Mouse (Mus musculus) heart, adult 8-10 months (tissue): ENCODE measurements at regions not wholly inside any gene's neighbourhood (a gene's known extent, or its start where the extent isn't known, plus 50 kb on each side); places are given as distances from the start of the nearest gene placed in this dataset.
A peak's percentile ranks its signal among the peaks of the same experiment; 100 is the strongest.

Source experiments
- DNase-seq: peaks from one replicate; pipeline ENCODE4 v3.0.0; 2022; ENCODE audit warnings: low spot score

GRCm38 (mm10) chr6:118330496-118330895 lies 88.8 kb downstream of the Bms1 start:
- no peak for DNase-seq

- no peak for DNase-seq
These were observed 91.8 kb downstream of the Bms1 start for GRCm38 (mm10) chr6:118327458-118327857.

GRCm38 (mm10) chr6:118325681-118326080 lies 93.6 kb downstream of the Bms1 start:
- DNase-seq, result no peak

GRCm38 (mm10) chr6:118324559-118324958 lies 94.7 kb downstream of the Bms1 start:
- peak; percentile 73 for DNase-seq

DNA sequence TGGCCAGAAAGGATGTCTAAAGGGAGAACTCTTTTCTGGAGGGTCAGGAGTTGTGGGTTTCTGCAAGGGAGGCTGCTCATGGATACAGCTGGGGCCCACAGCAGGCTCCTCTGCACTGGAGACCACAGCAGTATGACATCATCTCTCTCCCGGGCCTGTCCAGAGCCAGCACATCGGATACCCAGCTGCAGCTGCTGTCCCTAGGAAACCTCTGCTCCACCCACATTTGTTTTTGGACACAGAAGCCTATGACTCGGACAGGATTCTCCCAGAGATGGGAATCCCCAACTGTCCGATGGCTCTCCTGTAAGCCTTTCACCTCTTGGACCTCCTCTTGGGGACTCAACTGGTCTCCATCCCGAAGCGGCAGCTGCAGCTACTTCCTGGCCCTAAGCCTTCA lies 96.2 kb downstream of the Bms1 start:
- DNase-seq, result peak; percentile 55

DNA sequence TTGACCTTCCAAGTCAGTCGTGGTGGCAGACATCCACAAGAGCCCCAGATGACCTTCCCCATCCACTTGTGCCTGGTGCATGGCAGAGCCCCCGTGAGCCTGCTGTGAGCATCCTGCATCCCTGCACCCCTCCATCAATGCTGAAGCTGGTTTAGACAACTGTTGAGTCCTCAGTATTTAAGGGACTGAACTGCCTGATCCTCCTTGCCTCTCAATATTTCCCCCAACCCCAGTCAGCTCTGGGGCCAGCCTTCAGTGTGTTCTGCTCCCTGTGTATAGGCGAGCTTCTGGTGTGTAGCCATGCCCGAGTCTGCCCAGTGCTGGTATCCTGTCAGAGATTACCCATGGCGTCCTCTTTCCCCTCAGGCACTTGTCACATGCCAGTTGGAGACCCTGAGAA lies 96.6 kb downstream of the Bms1 start:
- no peak for DNase-seq

DNA sequence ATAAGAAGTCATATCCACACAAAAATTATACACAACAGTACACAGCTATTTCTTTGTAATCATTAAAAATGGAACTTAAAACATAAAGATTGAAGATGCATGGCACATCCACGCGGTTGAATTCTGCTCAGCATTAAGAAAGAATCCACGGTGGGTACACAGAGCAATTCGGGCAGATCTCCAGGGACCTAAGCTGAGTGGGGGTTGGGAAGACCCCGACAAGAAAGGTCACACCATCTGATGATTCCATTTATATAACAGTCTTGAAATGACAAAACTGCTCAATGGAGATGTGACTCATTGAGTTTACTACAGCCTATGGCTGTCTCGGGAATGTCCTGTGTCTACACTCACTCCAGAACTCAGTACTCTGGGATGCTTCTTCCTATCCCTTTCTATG lies 97.2 kb downstream of the Bms1 start:
- DNase-seq, result no peak

GRCm38 (mm10) chr6:118320021-118320525 lies 99.2 kb downstream of the Bms1 start:
- DNase-seq, result no peak

DNA sequence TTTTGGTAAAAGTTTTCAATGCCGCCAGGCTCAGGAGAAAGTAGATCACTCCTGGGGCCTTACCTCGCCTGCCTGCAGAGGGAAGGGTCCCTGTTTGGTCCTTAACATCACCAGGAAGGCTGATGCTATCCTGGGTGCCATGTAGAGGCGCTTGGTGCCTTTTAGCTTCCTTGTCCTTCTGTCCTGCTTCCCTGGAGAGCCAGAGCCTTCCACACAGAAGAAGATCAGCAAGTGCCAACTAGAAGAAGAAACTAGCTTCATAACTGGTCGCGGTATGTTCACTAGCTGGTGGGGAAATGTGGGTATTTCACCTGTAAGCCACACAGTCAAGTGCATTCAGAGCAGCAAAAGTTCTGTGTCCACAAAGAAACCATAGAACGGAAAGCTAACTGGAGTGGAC lies 103.4 kb downstream of the Bms1 start:
- DNase-seq, result no peak

- no peak for DNase-seq
These were observed 104.2 kb downstream of the Bms1 start for GRCm38 (mm10) chr6:118314941-118315687.

DNA sequence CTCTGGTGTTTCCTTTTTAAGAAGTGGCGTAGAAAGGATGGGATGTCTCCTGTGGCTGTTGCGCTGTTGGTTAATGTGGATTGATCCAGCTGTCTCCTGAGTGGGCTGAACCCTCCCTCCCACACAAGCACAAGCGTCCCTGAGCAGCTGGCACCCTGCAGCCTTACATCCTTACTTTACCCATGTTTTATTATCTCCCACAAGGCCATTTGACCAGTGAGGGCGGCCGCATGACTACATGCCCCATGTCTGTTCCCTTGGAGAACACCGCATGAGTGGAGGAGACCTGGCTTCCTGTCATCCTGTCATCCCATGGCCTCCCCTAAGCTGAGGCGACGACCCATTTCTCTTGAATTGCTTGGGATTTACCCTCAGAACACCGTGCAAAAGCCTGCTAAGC lies 108.2 kb downstream of the Bms1 start:
- no peak for DNase-seq

DNA sequence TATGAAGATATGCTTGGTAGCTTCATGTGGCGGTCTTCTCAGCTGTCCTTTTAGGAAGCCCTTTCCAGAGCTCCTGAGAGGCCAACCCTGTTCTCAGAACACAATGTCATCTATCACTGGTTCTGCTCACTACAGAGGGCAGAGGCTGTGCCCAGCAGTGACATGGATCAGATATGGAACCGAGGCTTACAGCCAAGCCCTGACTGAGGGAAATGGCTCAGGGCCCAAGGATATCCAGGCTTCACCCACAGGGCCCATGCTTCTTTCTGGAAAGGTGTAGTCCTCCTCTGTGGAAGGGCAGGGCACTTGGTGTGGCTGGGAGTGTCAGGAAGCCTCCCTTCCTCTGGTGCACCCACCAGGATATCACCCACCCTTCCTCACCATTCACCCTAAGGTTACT lies 109.4 kb downstream of the Bms1 start:
- DNase-seq, result peak; percentile 53

- DNase-seq, result no peak
These were observed 110.7 kb downstream of the Bms1 start for GRCm38 (mm10) chr6:118308586-118308985.

GRCm38 (mm10) chr6:118307481-118307880 lies 110.0 kb upstream of the Ret start:
- DNase-seq, result no peak

DNA sequence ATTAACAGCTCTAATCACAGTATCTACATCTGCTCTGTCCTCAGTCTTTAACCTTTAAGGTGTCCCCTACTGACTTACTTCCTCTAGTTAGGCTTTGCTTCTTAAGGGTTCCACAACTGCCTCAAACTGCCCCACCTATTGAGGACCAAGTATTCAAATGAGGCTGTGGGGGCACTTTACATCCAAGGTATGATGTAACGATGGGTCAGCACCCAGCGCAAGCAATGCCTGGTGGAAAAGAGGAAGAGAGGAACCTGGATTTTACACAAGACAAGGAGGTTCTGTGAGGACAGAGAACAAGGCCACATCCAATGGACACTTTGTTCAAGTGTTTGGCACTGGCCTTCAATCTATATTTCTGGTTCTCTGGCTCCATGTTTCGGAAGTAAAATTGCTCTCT lies 107.7 kb upstream of the Ret start:
- DNase-seq, result no peak

DNA sequence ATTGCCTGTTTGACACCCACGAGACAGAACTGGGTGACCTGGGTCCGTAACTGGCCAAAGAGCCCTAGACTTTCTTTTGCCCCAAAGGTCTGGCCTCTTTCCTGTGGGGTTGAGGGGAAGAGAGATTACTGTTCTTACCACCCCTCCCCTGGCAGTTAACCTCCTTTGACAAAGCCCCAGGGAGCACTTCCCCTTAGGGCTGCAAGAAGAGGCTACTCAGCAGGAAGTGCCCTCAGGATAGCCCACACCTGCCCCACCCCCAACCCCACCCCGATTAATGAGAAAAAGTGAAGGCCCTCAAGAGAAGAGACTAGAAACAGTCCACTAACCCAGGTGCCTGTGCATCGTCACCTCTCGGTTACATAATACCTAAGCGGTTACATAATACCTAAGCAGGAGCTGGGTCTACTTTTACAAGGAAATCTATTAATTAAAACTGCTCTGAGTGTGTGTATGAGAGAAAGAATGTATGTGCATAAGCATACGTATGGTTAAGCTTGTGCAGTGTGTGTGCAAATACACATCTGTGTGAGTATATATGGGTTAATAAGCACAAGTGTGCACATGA lies 105.3 kb upstream of the Ret start:
- no peak for DNase-seq

DNA sequence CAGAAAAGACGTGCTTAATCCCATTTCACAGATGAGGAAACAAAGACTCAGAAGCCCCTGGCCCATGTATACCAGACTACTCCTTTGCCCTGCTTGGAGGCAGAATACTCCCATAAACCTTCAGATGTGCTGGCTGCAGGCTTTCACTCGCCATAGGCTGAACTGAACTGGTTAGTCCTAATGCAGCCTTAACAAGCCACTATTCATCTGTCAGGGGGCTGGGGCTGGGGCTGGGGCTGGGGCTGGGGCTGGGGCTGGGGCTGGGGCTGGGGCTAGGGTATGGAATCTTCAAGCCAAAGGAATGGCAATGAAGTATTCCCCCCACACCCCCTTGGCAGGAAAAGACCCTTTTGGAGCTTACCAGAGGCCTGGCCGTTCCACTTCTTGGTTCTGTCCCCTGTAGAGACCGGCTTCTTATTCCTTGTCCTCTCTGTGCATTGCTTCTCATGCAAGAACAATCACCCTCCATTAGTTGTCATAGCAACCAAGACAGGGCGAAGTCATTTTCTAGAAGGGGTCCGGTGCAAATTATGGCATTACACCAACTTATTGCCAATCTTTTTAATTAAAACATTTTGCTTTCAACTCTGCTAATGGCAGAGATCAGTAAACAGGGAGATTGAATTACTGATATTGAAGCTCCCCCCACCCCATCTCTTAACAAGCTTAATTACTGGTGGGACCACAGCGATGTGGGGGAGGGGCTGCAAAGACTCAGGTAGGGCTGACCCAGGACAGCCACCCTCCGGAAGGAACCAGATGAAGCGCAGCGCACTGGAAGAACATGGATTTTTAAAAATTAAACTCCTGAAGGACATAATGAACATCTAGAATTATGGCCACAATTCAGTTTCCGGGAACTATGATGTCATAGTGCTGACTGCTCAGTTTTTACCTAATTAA lies 104.6 kb upstream of the Ret start:
- no peak for DNase-seq

- DNase-seq, result no peak
These were observed 103.3 kb upstream of the Ret start for GRCm38 (mm10) chr6:118300781-118301180.

DNA sequence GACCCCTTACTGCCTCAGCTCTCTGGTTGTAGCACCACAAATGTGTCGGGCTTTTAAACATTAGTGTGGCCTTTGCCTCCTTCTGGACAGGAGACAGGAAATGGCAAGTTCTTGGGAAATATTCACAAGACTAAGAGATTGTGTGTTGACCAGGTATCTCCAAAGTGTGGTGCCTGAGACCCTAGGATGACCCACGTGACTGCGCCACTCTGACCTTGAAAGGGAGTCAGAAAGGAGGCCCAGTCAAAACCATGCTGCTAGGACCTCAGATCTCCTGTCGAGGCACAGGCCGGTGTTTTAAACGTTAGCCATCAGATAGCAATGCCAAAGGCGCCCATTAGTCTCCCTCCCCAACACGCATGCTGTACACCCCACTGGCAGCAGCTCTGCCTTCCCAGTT lies 100.1 kb upstream of the Ret start:
- no peak for DNase-seq

GRCm38 (mm10) chr6:118293986-118294385 lies 96.5 kb upstream of the Ret start:
- DNase-seq, result no peak

- DNase-seq, result no peak
These were observed 95.4 kb upstream of the Ret start for GRCm38 (mm10) chr6:118292928-118293327.

GRCm38 (mm10) chr6:118292272-118292671 lies 94.8 kb upstream of the Ret start:
- no peak for DNase-seq
